Mouse (Mus musculus) spleen, postnatal 14 days (tissue): ENCODE data around the gene Aplnr.

Experiments
- DNase-seq, 2 experiments: peaks; one replicate each; pipeline ENCODE4 v3.0.0; 2021 to 2022; ENCODE audit warnings: low spot score in 2 of 2

The Aplnr gene

GRCm38 (mm10) chr2:85136089-85136488 is at the start of gene Aplnr:
Gene Aplnr (plus strand): TSS chr2:85136225.
- DNase-seq = no peak

- no peak for DNase-seq
Measured at GRCm38 (mm10) chr2:85088716-85089646, 47.0 kb upstream of the Aplnr start.

GRCm38 (mm10) chr2:85091325-85091724 is 44.7 kb upstream of the Aplnr start:
- no peak for DNase-seq

- DNase-seq = no peak
Measured at GRCm38 (mm10) chr2:85093376-85093775, 42.6 kb upstream of the Aplnr start.

DNA sequence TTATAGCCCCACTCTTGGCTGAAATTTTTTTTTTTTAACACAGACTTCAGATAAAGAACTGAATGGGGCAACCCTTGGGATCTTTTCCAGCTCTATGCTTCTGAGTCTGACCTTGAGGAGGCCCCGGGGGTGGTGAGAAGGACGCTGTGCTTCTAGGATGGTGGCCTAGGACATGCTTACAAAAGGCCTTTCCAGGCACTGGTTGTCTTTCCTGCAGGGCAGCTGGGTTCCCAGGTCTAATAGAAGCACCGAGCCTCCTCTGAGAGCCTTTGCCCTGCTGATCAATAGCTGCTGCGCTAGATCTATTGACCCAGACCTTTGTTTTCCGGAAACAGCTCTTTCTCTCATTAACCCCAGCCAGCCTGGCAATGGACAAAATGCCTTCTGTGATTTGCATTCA is 40.1 kb upstream of the Aplnr start:
- no peak for DNase-seq

- no peak for DNase-seq
Measured at GRCm38 (mm10) chr2:85098014-85098413, 38.0 kb upstream of the Aplnr start.

- DNase-seq = peak in 1 of 2 experiments; percentile 7
Measured at GRCm38 (mm10) chr2:85098824-85099511, 37.1 kb upstream of the Aplnr start.

DNA sequence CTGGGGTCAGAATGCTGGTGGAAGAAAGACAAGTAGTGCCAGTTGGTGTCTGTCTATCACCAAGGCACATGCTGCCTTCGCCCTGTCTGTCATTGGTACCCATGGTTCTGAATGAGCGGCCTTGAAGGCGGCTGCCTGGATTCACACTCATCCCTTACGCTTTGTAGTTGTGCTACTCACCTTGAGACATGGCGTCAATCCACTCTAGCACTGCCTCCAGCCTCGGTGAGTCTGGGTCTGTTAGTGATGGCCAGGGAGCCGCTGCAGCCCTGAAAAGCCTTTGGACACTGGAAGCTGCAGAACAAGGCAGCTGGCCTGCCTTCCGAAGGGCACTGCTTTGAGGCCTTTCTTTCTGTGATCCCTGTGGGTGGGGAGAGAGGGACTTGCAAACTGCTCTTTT is 32.8 kb upstream of the Aplnr start:
- no peak for DNase-seq

DNA sequence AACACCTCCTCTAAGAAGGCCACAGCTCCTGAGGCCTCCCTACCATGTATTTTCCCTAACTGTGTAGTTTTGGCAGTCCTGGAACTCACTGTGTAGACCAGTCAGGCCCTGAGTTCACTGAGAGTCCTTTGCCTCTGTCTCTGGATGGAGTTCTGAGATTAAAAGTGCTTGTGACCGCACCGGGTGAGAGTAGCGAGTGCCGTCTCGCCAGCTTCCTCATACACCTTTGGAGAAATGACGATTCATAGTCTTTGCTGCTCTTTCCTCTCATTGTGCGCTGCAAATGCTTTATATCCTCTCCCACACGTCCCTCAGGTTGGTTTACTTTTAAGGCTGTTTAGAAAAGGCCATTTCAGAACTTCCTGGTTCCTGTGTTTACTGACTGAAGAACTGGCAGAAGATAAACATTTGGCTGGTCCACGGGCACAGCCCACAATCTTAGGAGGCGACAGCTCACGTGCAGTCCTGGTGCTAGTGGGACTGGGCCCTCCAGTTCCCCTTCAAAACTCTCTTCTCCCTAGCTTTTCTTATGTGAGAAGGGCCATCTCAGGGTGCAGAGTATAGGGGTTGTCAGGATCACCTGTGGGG is 30.5 kb upstream of the Aplnr start:
- DNase-seq = no peak

DNA sequence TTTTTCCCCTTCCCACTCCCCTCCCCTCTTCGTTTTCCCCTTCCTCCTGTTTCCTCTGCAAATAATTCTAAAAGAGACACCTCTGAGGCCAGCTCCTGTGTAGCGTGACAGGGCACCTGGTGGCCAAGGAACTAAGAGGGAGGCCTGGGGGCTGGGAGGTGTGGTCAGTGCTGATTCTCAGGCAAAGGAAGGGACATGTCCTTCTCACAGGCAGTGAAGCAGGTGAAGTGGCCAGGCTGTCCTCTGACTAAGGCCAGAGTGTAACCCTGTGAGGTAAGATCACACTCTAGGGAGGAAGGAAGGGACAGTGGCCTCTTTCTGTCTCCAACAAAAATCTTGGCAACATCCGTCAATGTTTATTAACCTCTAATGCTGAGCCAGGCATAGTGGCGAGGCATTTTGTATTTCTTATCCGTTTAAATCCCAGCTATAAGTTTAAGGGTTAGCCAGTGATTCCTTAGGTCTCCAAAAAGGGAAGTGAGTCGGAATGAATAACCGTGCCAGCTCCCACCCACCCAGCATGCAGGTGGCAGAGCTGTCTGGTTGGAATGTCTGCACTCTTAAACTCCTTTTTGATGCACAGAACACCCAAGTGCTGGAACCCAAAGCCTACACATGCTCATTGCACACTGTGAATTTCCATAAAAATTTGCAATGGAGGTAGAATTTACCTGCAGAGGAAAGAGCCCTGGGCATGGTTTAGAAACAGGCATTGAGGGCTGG is 29.8 kb upstream of the Aplnr start:
- DNase-seq = no peak

- DNase-seq = no peak
Measured at GRCm38 (mm10) chr2:85106941-85107340, 29.1 kb upstream of the Aplnr start.

GRCm38 (mm10) chr2:85110288-85110875 is 25.6 kb upstream of the Aplnr start:
- no peak for DNase-seq

- no peak for DNase-seq
Measured at GRCm38 (mm10) chr2:85123187-85123868, 12.7 kb upstream of the Aplnr start.

DNA sequence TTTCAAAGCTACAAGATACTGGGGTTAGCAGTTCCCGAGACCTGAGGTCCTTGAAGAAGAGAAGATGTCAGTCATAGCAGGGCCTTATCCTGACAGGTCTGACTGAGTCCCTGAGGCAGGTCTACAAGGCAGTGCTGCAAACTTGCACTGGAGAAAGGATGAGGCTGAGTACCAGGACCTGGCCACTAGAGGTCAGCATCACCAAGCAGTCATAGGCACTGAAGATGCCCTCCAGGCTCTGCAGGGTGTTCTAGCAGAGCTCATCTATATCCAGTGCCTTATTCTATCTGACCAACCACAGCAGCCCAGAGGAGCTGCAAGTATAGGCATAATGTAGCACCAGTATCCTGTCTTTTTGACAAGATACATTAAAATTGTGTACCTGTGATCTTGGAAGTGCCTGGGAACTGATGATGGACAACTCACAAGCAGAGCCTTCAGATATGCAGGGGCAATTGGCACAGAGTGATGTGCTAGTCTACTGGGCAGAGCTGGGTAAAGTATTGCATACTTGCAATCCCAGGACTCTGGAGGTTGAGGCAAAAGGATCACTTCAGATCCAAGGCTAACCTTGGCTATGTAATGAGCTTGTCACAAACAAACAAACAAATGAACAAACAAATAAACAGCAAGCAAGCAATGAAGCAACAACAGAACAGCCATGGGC is 12.0 kb upstream of the Aplnr start:
- DNase-seq = peak in 1 of 2 experiments; percentile 27

DNA sequence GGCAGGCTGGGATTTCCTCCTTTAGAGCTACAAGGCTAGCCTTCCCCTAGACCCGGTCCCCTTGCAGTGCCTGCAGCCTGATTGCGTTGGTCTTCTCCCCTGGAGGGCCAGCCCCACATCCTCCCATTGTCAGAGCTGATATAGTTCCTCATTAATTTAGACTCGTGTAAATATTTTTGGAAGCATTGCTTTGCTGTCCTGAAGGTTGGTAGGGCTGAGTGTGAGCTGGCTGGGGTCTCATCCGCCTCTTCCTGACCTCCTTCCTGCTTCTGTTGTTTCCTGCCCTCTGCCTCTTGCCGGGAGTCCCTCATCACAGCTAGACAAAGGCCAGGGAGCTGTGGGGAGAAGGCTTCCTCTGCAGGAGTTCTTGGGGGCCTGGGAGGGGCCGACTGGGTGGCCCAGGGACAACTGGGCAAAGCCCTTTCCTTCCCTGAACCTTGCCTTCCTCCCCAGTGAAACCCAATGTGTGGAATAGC is 6.5 kb upstream of the Aplnr start:
- DNase-seq = no peak

DNA sequence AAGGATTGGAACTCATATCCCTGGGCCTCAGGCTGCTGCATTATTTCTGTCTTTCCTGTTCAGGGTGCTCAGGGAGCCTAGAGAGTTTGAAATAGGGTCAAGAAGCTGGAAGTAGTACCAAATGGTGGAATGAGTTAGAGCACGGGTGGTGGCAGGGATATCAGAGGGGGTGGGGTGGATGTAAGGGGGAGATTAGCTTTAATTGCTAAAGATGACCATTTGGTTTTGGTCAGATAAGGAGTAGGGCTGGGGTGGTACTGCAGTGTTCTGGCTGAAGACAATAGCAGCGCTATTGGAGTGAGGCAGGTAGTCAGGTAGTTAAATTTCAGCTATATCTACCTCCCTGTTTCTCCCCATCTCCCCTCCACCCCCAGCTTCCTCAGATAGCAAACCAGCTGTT is 4.8 kb upstream of the Aplnr start:
- DNase-seq = no peak

- DNase-seq = no peak
Measured at GRCm38 (mm10) chr2:85131724-85132123, 4.3 kb upstream of the Aplnr start.

DNA sequence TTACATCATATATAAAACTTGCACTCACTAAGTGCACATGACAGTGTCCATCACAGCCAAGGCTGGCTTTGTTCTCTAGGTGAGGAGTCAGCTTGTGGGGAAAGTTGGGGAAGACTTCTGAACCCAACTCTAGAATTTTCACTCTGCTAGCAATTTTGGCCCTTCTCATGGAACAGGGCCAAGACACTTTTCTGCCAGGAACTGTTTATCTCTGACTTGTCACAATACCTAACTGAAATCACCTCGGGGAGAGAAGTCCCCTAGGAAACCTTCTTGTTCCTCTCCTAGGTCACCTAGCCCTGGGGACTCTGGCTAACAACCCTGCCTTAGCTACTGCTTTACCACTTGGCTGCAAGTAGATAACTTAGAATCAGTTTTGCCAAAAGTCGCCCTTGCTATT is 3.8 kb upstream of the Aplnr start:
- no peak for DNase-seq

DNA sequence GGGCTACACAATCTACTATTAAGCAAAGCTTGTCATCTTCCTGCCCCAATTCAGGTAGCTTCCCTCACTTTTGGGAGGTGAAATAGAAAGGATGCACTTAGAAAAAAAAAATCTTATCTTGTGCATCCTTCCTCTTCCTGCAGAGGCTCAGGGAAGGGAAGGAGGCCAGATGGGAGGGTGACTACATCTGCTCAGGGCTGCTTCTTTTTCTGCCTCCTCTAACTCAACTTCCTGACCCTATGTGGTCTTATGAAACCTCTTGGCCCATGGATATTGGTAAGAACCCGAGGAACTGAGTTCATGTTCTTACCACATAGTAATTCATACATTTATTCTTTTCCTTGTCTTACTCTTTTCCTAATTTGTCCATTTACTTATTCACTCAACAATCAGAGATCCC is 926 bp upstream of the Aplnr start:
- DNase-seq = no peak

DNA sequence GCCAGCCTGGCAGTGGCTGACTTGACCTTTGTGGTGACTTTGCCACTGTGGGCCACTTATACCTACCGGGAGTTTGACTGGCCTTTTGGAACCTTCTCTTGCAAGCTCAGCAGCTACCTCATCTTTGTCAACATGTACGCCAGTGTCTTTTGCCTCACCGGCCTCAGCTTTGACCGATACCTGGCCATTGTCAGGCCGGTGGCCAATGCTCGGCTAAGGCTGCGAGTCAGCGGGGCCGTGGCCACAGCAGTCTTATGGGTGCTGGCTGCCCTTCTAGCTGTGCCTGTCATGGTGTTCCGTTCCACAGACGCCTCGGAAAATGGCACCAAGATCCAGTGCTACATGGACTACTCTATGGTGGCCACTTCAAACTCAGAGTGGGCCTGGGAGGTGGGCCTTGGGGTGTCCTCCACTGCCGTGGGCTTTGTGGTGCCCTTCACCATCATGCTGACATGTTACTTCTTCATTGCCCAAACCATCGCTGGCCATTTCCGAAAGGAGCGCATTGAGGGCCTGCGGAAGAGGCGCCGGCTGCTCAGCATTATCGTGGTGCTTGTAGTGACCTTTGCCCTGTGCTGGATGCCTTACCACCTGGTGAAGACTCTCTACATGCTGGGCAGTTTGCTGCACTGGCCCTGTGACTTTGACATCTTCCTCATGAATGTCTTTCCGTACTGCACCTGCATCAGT is 951 bp downstream of the Aplnr start:
- DNase-seq = no peak
